Mouse (Mus musculus) midbrain, embryonic 12.5 days (tissue): ENCODE data around the gene Gm8113. TPM values are rescaled to one million over a fixed set of nuclear protein-coding genes. Genes with fewer than 3 reads are reported as not detected.
"Not testable (repeated sequence)": the region's sequence is repeated elsewhere in the genome, so short reads cannot be mapped to it uniquely, and the experiment has no call there.

Source experiments
- ATAC-seq: fragments of 200-750 bp; cut with Nextera tagmentation; 2 replicates; pipeline ENCODE4 v1.8.0; 2017; ENCODE audit warnings: low read depth, moderate TSS enrichment, moderate library complexity; ENCODE audit not compliant: low FRiP score
- H3K27ac ChIP-seq: fragments of 300-500 bp; sonication (generic); replicated peaks from 2 replicates; pipeline ENCODE4 v1.5.1; 2016; ENCODE audit warnings: mild to moderate bottlenecking
- H3K27me3 ChIP-seq: fragments of 300-500 bp; sonication (generic); 2 replicates; pipeline ENCODE4 v1.6.1; 2016; ENCODE audit warnings: mild to moderate bottlenecking
- H3K36me3 ChIP-seq: fragments of 300-500 bp; sonication (generic); 2 replicates; pipeline ENCODE4 v1.6.1; 2016
- H3K4me1 ChIP-seq: fragments of 300-500 bp; sonication (generic); 2 replicates; pipeline ENCODE4 v1.6.1; 2016
- H3K4me2 ChIP-seq: fragments of 300-500 bp; sonication (generic); replicated peaks from 2 replicates; pipeline ENCODE4 v1.6.1; 2016; ENCODE audit warnings: mild to moderate bottlenecking, moderate library complexity
- H3K4me3 ChIP-seq: fragments of 300-500 bp; sonication (generic); 2 replicates; pipeline ENCODE4 v1.5.1; 2016; ENCODE audit warnings: mild to moderate bottlenecking
- H3K9ac ChIP-seq: fragments of 300-500 bp; sonication (generic); replicated peaks from 2 replicates; pipeline ENCODE4 v1.6.1; 2016; ENCODE audit warnings: mild to moderate bottlenecking, moderate library complexity
- H3K9me3 ChIP-seq: fragments of 300-500 bp; sonication (generic); 2 replicates; pipeline ENCODE4 v1.6.1; 2016; ENCODE audit warnings: mild to moderate bottlenecking
- WGBS: fragments of 180-500 bp; shearing (Covaris S2); methylation state at CpG from one replicate; pipeline ENCODE4 v1.1.7; 2016; 5-methylcytosine and 5-hydroxymethylcytosine counted together
- polyA plus RNA-seq: library from polyadenylated mRNA; unstranded; fragments of >200 nt; fragmentation: Nextera tagmentation; extraction: Ambion mirVana; gene quantifications from 2 replicates; pipeline ENCODE4 v1.2.1, GENCODE M21; 2016

Gene Gm8113
- polyA plus RNA-seq, 1 experiment from 2014 or later, result 3.9 TPM

- not testable (repeated sequence) for H3K9ac ChIP-seq, H3K4me2 ChIP-seq, H3K27me3 ChIP-seq, H3K4me1 ChIP-seq, H3K4me3 ChIP-seq, H3K36me3 ChIP-seq, H3K9me3 ChIP-seq, ATAC-seq, H3K27ac ChIP-seq
- WGBS, result 53% methylated on average over 5 of the region's 5 CpGs
Observed at GRCm38 (mm10) chr14:43933399-43933798, 8.2 kb downstream of the Gm8113 start.

GRCm38 (mm10) chr14:43953382-43953781 lies 28.2 kb downstream of the Gm8113 start:
- not testable (repeated sequence) for H3K27me3 ChIP-seq, H3K9me3 ChIP-seq, ATAC-seq, H3K4me1 ChIP-seq, H3K9ac ChIP-seq, H3K4me2 ChIP-seq, H3K27ac ChIP-seq, H3K36me3 ChIP-seq, H3K4me3 ChIP-seq
- 78% methylated on average over 2 of the region's 2 CpGs for WGBS

GRCm38 (mm10) chr14:43955074-43955473 lies 29.9 kb downstream of the Gm8113 start:
- H3K27me3 ChIP-seq, H3K4me1 ChIP-seq, H3K4me3 ChIP-seq, H3K9ac ChIP-seq, ATAC-seq, H3K27ac ChIP-seq, H3K9me3 ChIP-seq, H3K4me2 ChIP-seq, H3K36me3 ChIP-seq: not testable (repeated sequence)
- WGBS, result no CpG with 5 or more reads among the region's 1 CpGs

- H3K4me1 ChIP-seq, H3K9ac ChIP-seq, H3K9me3 ChIP-seq, H3K27me3 ChIP-seq, H3K27ac ChIP-seq, H3K36me3 ChIP-seq, H3K4me3 ChIP-seq, ATAC-seq, H3K4me2 ChIP-seq: not testable (repeated sequence)
- WGBS, result no CpG with 5 or more reads among the region's 2 CpGs
Observed at GRCm38 (mm10) chr14:43956769-43957168, 31.6 kb downstream of the Gm8113 start, which contains the start of gene Ang5. Gene Ang5, plus strand, starts transcription at chr14:43957069.

Other genes with a start within 250 kb of the Gm8113 start
- not detected in 2 replicates for gene Gm8165, start 248.2 kb upstream of the Gm8113 start, polyA plus RNA-seq
- gene Gm7324, start 227.6 kb upstream of the Gm8113 start, polyA plus RNA-seq, result 2.3 and 2.6 TPM in 2 replicates
- not detected in 2 replicates for gene Gm16506, start 197.9 kb upstream of the Gm8113 start, polyA plus RNA-seq
- gene Gm6526, start 177.5 kb upstream of the Gm8113 start, polyA plus RNA-seq, result not detected in 2 replicates
- not detected in 2 replicates for gene Gm8180, start 140.6 kb upstream of the Gm8113 start, polyA plus RNA-seq
- gene Ear1, start 49.9 kb upstream of the Gm8113 start, polyA plus RNA-seq, result not detected in 2 replicates
- not detected in 2 replicates for gene Ear10, start 1.8 kb upstream of the Gm8113 start, polyA plus RNA-seq
- gene Ang5, start 31.7 kb downstream of the Gm8113 start, polyA plus RNA-seq, result not detected in 2 replicates
- gene Ang6, start 76.9 kb downstream of the Gm8113 start, polyA plus RNA-seq, result not detected in 2 replicates
- not detected in 2 replicates for gene Ear2, start 177.3 kb downstream of the Gm8113 start, polyA plus RNA-seq
- not detected in 2 replicates for gene Gm3327, start 198.5 kb downstream of the Gm8113 start, polyA plus RNA-seq